Mouse (Mus musculus) bone marrow macrophage, adult 2 months (primary cell): ENCODE measurements around the gene Ltbp4. TPM values are rescaled to one million over a fixed set of nuclear protein-coding genes. Genes with fewer than 3 reads are reported as not detected.

Source experiments
- H3K27ac ChIP-seq: 2 replicates; pipeline ENCODE4 v1.5.1; 2012; ENCODE audit warnings: low read depth, low read length; ENCODE audit not compliant: insufficient read depth
- H3K4me1 ChIP-seq: 2 replicates; pipeline ENCODE4 v1.6.1; 2012; ENCODE audit warnings: low read length; ENCODE audit not compliant: control insufficient read depth, insufficient read depth
- H3K4me3 ChIP-seq: 2 replicates; pipeline ENCODE4 v1.5.1; 2012; ENCODE audit warnings: mild to moderate bottlenecking, low read length, moderate library complexity; ENCODE audit not compliant: insufficient read depth
- CTCF ChIP-seq: IDR thresholded peaks from 2 replicates; pipeline ENCODE4 v1.5.1; 2012; ENCODE audit warnings: low read depth, mild to moderate bottlenecking, low read length, moderate library complexity
- POLR2A ChIP-seq: IDR thresholded peaks from 2 replicates; pipeline ENCODE4 v1.6.1; 2012; ENCODE audit warnings: mild to moderate bottlenecking, low read depth, low read length, borderline replicate concordance
- polyA plus RNA-seq: library from polyadenylated mRNA; stranded (reverse); fragments of >200 nt; gene quantifications from 2 replicates; pipeline ENCODE4 v1.2.4, GENCODE M21; 2012; ENCODE audit not compliant: missing spikeins, insufficient read depth, insufficient read length

Ltbp4 gene
- polyA plus RNA-seq = 0.84 TPM in 1 of 2 replicates, not detected in the other

- Histone ChIP-seq H3K27ac (no peak within 1 kb of the TSS), H3K4me3 (0 out of 2 replicates have a peak within 1 kb of the TSS, but pooled peaks have one; percentile 6), H3K4me1 (no peaks in the 10 kb centered on the region)
- TF ChIP-seq POLR2A (no peak), CTCF (no peak)
Measured at GRCm38 (mm10) chr7:27337175-27337853, at the start of gene Ltbp4. Gene Ltbp4 (minus strand): TSS chr7:27337692.

- H3K4me3 ChIP-seq = no peak overlapping the region
- H3K4me1 ChIP-seq = peaks cover 13% of the 10 kb centered on the region
- TF ChIP-seq POLR2A = no peak
- peak; percentile 88 for TF ChIP-seq CTCF
- no peak overlapping the region for H3K27ac ChIP-seq
Measured at GRCm38 (mm10) chr7:27384731-27385130, 47.2 kb upstream of the Ltbp4 start.

GRCm38 (mm10) chr7:27384134-27384533 lies 46.6 kb upstream of the Ltbp4 start:
- peaks cover 13% of the 10 kb centered on the region for H3K4me1 ChIP-seq
- no peak overlapping the region for H3K4me3 ChIP-seq
- H3K27ac ChIP-seq = no peak overlapping the region
- TF ChIP-seq POLR2A = no peak
- TF ChIP-seq CTCF = no peak

- Histone ChIP-seq H3K4me3 (no peak overlapping the region), H3K4me1 (peaks cover 13% of the 10 kb centered on the region), H3K27ac (no peak overlapping the region)
- TF ChIP-seq CTCF (no peak), POLR2A (no peak)
Measured at GRCm38 (mm10) chr7:27383233-27383632, 45.7 kb upstream of the Ltbp4 start.

- Histone ChIP-seq H3K4me1 (peaks cover 2% of the 10 kb centered on the region), H3K4me3 (no peak overlapping the region), H3K27ac (no peak overlapping the region)
- no peak for TF ChIP-seq POLR2A
- no peak for TF ChIP-seq CTCF
Measured at GRCm38 (mm10) chr7:27381560-27381959, 44.1 kb upstream of the Ltbp4 start.

- TF ChIP-seq CTCF (no peak), POLR2A (no peak)
- no peak overlapping the region for H3K27ac ChIP-seq
- no peak overlapping the region for H3K4me3 ChIP-seq
- peaks cover 2% of the 10 kb centered on the region; the same call in 1 of the 2 replicates for H3K4me1 ChIP-seq
Measured at GRCm38 (mm10) chr7:27381009-27381408, 43.5 kb upstream of the Ltbp4 start.

- peaks cover 2% of the 10 kb centered on the region; the same call in 1 of the 2 replicates for H3K4me1 ChIP-seq
- TF ChIP-seq POLR2A (no peak), CTCF (no peak)
- no peak overlapping the region for H3K4me3 ChIP-seq
Measured at GRCm38 (mm10) chr7:27379836-27380235, 42.3 kb upstream of the Ltbp4 start.

GRCm38 (mm10) chr7:27378431-27378830 lies 40.9 kb upstream of the Ltbp4 start:
- H3K4me1 ChIP-seq = peaks cover 2% of the 10 kb centered on the region; the same call in 1 of the 2 replicates
- H3K4me3 ChIP-seq = no peak overlapping the region
- no peak for TF ChIP-seq CTCF
- no peak for TF ChIP-seq POLR2A
- no peak overlapping the region for H3K27ac ChIP-seq

More at GRCm38 (mm10) chr7:27379836-27380235, 42.3 kb upstream of the Ltbp4 start:
- no peak overlapping the region for H3K27ac ChIP-seq

GRCm38 (mm10) chr7:27375274-27375673 lies 37.8 kb upstream of the Ltbp4 start:
- H3K4me3 ChIP-seq = no peak overlapping the region
- no peak overlapping the region for H3K27ac ChIP-seq
- TF ChIP-seq CTCF = no peak
- TF ChIP-seq POLR2A = no peak
- no peaks in the 10 kb centered on the region for H3K4me1 ChIP-seq

- no peaks in the 10 kb centered on the region for H3K4me1 ChIP-seq
- no peak overlapping the region for H3K4me3 ChIP-seq
- TF ChIP-seq POLR2A (no peak), CTCF (no peak)
Measured at GRCm38 (mm10) chr7:27371715-27372462, 34.4 kb upstream of the Ltbp4 start.

More at GRCm38 (mm10) chr7:27371715-27372462, 34.4 kb upstream of the Ltbp4 start:
- no peak overlapping the region for H3K27ac ChIP-seq
